9 mouse cellular contexts compared by ENCODE assay signal in genomic region chr7:131644051-131644450, GRCm38 (mm10).
A peak's percentile ranks its signal among the peaks of the same experiment; 100 is the strongest.
DNase-seq lines count a peak whose midpoint lies in the region; ATAC-seq and TF ChIP-seq lines count a peak whose summit lies in the region.
"Had no signal": no experiment of that assay in that cellular context is flagged by ENCODE, and none has a peak within 500 bp of the region (broad histone marks: within the 10 kb centered on the region; RNA-seq: fewer than 3 reads in every experiment).

No protein-coding gene starts in this region.

- H3K27me3 ChIP-seq in heart, embryonic 16.5 days (ENCODE audit: control insufficient read depth, insufficient read depth, low read length) = peaks cover 58% of the 10 kb centered on the region
- H3K27me3 ChIP-seq in heart, adult 2 months (ENCODE audit: control insufficient read depth, insufficient read depth, low read length) = peaks cover 6% of the 10 kb centered on the region
- peaks cover 59% of the 10 kb centered on the region for H3K27me3 ChIP-seq in embryonic facial prominence, embryonic 12.5 days
- peaks cover 39% of the 10 kb centered on the region for H3K27me3 ChIP-seq in hindbrain, embryonic 15.5 days
- peaks cover 23% of the 10 kb centered on the region for H3K27me3 ChIP-seq in midbrain, postnatal 0 days (ENCODE audit: insufficient read depth, low read length)

- no peak overlapping the region for H3K4me2 ChIP-seq in heart, embryonic 16.5 days (ENCODE audit: low read depth, low read length)
- peak overlapping the region; percentile 31; the same call in 1 of the 2 replicates for H3K4me2 ChIP-seq in embryonic facial prominence, embryonic 12.5 days (replicated peaks)
- peak overlapping the region; percentile 45 for H3K4me2 ChIP-seq in hindbrain, embryonic 15.5 days
- H3K4me2 ChIP-seq in midbrain, postnatal 0 days (ENCODE audit: low read depth, low read length, poor library complexity, severe bottlenecking) = peak overlapping the region; percentile 36

- intact Hi-C loops in heart, adult 2 months (cut with DNase I) = no loop called here

- 3% methylated on average over 16 of the region's 16 CpGs for WGBS in heart, embryonic 16.5 days
- 3% methylated on average over 16 of the region's 16 CpGs for WGBS in heart, adult 2 months
- under 1% methylated on average over 16 of the region's 16 CpGs for WGBS in embryonic facial prominence, embryonic 12.5 days
- 2% methylated on average over 16 of the region's 16 CpGs for WGBS in hindbrain, embryonic 15.5 days
- WGBS in midbrain, postnatal 0 days = 4% methylated on average over 16 of the region's 16 CpGs

- no peak overlapping the region for H3K9ac ChIP-seq in heart, embryonic 16.5 days (ENCODE audit: low read length)
- H3K9ac ChIP-seq in heart, adult 2 months (ENCODE audit: low read depth, low read length) = no peak overlapping the region
- no peak overlapping the region for H3K9ac ChIP-seq in embryonic facial prominence, embryonic 12.5 days
- H3K9ac ChIP-seq in hindbrain, embryonic 15.5 days = no peak overlapping the region
- H3K9ac ChIP-seq in midbrain, postnatal 0 days (replicated peaks; ENCODE audit: low read length, poor library complexity, severe bottlenecking) = no peak overlapping the region

- no peak for DNase-seq in heart, adult 2 months
- DNase-seq in midbrain, postnatal 0 days (ENCODE audit: low spot score) = no peak
- no peak for DNase-seq in layer of hippocampus, adult 9-11 months
- DNase-seq in layer of hippocampus, postnatal 14 days (ENCODE audit: low spot score in 2 of 2) = no peak
- DNase-seq in layer of hippocampus, adult 2 months (ENCODE audit: low spot score in 2 of 2) = no peak
- DNase-seq: heart, postnatal 14 days had no signal

- ATAC-seq in heart, embryonic 16.5 days (replicated peaks; ENCODE audit: extremely low read depth, insufficient read depth, low FRiP score) = no peak
- no peak for ATAC-seq in embryonic facial prominence, embryonic 12.5 days (ENCODE audit: insufficient number of reproducible peaks, insufficient read depth, low FRiP score, low TSS enrichment)
- ATAC-seq in hindbrain, embryonic 15.5 days (ENCODE audit: low FRiP score, low read depth) = no peak
- ATAC-seq in midbrain, postnatal 0 days (ENCODE audit: low FRiP score) = no peak

- no peak for TF ChIP-seq POLR2A in heart, adult 2 months (IDR thresholded peaks at IDR 0.05; ENCODE audit: insufficient read depth, low read depth, low read length)

- no peaks in the 10 kb centered on the region for H3K4me1 ChIP-seq in heart, embryonic 16.5 days (ENCODE audit: control insufficient read depth, insufficient read depth, low read length)
- H3K4me1 ChIP-seq in heart, adult 2 months (ENCODE audit: control insufficient read depth, insufficient read depth, low read length) = no peaks in the 10 kb centered on the region
- H3K4me1 ChIP-seq in embryonic facial prominence, embryonic 12.5 days = peaks cover 14% of the 10 kb centered on the region; the same call in 1 of the 2 replicates
- peaks cover 20% of the 10 kb centered on the region for H3K4me1 ChIP-seq in hindbrain, embryonic 15.5 days (replicated peaks)
- no peaks in the 10 kb centered on the region for H3K4me1 ChIP-seq in midbrain, postnatal 0 days (ENCODE audit: insufficient read depth, low read length)

- H3K9me3 ChIP-seq in heart, embryonic 16.5 days (replicated peaks; ENCODE audit: control insufficient read depth, low read length) = no peaks in the 10 kb centered on the region
- 0 out of 2 replicates have a peak, but pooled peaks cover 2% of the 10 kb centered on the region for H3K9me3 ChIP-seq in embryonic facial prominence, embryonic 12.5 days
- no peaks in the 10 kb centered on the region for H3K9me3 ChIP-seq in hindbrain, embryonic 15.5 days
- H3K9me3 ChIP-seq in midbrain, postnatal 0 days (ENCODE audit: low read length) = no peaks in the 10 kb centered on the region

- H3K27ac ChIP-seq in heart, embryonic 16.5 days (ENCODE audit: low read length) = no peak overlapping the region
- H3K27ac ChIP-seq in heart, adult 2 months = no peak overlapping the region
- no peak overlapping the region for H3K27ac ChIP-seq in embryonic facial prominence, embryonic 12.5 days
- no peak overlapping the region for H3K27ac ChIP-seq in hindbrain, embryonic 15.5 days (replicated peaks)
- no peak overlapping the region for H3K27ac ChIP-seq in midbrain, postnatal 0 days (ENCODE audit: low read depth, low read length)
- H3K27ac ChIP-seq in layer of hippocampus, adult 2 months = no peak overlapping the region

- no peak for TF ChIP-seq CTCF in heart, adult 2 months (IDR thresholded peaks at IDR 0.05)
- no peak for TF ChIP-seq CTCF in midbrain, postnatal 0 days (IDR thresholded peaks at IDR 0.05)
- TF ChIP-seq CTCF in layer of hippocampus, adult 2 months (conservative IDR thresholded peaks at IDR 0.05) = no peak

- H3K4me3 ChIP-seq in heart, embryonic 16.5 days (ENCODE audit: low read length) = 0 out of 2 replicates have a peak overlapping the region, but pooled peaks have one; percentile 4
- no peak overlapping the region for H3K4me3 ChIP-seq in heart, adult 2 months
- 0 out of 2 replicates have a peak overlapping the region, but pooled peaks have one; percentile 8 for H3K4me3 ChIP-seq in embryonic facial prominence, embryonic 12.5 days
- peak overlapping the region; percentile 4; the same call in 1 of the 2 replicates for H3K4me3 ChIP-seq in hindbrain, embryonic 15.5 days
- H3K4me3 ChIP-seq in midbrain, postnatal 0 days (ENCODE audit: low read depth, low read length) = peak overlapping the region; percentile 22; the same call in 1 of the 2 replicates
- H3K4me3 ChIP-seq in layer of hippocampus, adult 2 months = no peak overlapping the region

- H3K36me3 ChIP-seq in heart, embryonic 16.5 days (ENCODE audit: control insufficient read depth, insufficient read depth) = no peaks in the 10 kb centered on the region
- no peaks in the 10 kb centered on the region for H3K36me3 ChIP-seq in heart, adult 2 months (ENCODE audit: control insufficient read depth, insufficient read depth, low read length)
- no peaks in the 10 kb centered on the region for H3K36me3 ChIP-seq in embryonic facial prominence, embryonic 12.5 days
- H3K36me3 ChIP-seq in hindbrain, embryonic 15.5 days = no peaks in the 10 kb centered on the region
- no peaks in the 10 kb centered on the region for H3K36me3 ChIP-seq in midbrain, postnatal 0 days (ENCODE audit: insufficient read depth, low read length)

- H3K79me2 ChIP-seq in heart, adult 2 months (replicated peaks; ENCODE audit: control insufficient read depth, insufficient read depth, low read length) = no peaks in the 10 kb centered on the region

- TF ChIP-seq EP300 in heart, adult 2 months (IDR thresholded peaks at IDR 0.05; ENCODE audit: insufficient read depth, low read depth, low read length) = no peak

Comparison
In these comparisons a context has a peak if more than half of its experiments do, and no peak if none do; other contexts are left out.
1. H3K4me3 ChIP-seq: peak in heart, embryonic 16.5 days (single experiment), embryonic facial prominence, embryonic 12.5 days (single experiment), hindbrain, embryonic 15.5 days (single experiment) and midbrain, postnatal 0 days (single experiment); none in heart, adult 2 months (single experiment) and layer of hippocampus, adult 2 months (single experiment).